Mouse (Mus musculus) left cerebral cortex, postnatal 10 days (tissue): ENCODE results near the gene Drap1. TPM values are rescaled to one million over a fixed set of nuclear protein-coding genes. Genes with fewer than 3 reads are reported as not detected.

Source experiments
- DNase-seq, 2 experiments: peaks; one replicate each; pipeline ENCODE4 v3.0.0; 2021 to 2022; ENCODE audit warnings: low spot score in 2 of 2, mixed read lengths in 1 of 2; ENCODE audit errors: extremely low spot score in 1 of 2
- intact Hi-C: fragments of 180-260 bp; cut with DNase I; formaldehyde crosslinking; loops from one replicate; pipeline ENCODE4 v1.15.1; 2025
- total RNA-seq, 2 experiments: library from RNA; stranded (reverse); gene quantifications; 2 replicates each; pipeline ENCODE4 v1.2.3; 2021

Gene Drap1
- total RNA-seq, 2 experiments from 2014 or later = 188 to 190 TPM

DNA sequence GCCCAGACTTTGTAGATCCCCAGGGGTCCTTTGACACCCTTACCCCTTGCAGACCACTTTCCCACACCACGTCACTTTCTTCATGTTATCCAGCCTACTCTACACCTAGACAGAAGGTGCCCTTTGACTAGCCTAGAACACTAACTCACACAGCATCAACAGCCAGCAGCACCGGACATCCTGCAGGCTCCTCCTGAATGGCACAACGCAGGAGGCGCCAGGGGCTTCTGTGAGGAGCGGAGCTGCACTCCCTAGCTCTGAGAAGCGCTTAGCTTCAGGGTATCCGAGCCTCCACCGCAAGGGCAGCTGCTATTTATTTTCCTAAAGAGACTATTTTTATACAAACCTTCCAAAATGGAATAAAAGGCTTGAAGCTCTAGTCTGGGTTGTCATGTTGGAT, 30.8 kb upstream of the Drap1 start:
- intact Hi-C loops = no loop called here
- DNase-seq = peak in 1 of 2 experiments; percentile 55

DNA sequence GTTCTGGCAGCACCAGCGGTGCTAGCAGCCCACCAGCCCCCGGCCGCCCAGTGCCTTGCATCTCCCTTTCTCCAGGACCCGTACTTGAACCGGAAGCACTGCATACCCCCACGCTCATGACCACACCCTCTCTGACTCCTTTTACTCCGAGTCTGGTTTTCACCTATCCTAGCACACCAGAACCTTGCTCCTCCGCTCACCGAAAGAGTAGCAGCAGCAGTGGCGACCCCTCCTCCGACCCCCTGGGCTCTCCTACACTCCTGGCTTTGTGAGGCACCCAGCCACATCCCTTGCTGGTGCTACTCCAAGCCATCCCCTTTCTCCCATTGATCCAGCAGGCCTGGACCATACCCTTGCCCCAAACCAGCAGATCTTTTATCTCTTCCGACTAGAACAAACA, 30.3 kb upstream of the Drap1 start:
- intact Hi-C loops = no loop called here
- DNase-seq = peak in 1 of 2 experiments; percentile 41

DNA sequence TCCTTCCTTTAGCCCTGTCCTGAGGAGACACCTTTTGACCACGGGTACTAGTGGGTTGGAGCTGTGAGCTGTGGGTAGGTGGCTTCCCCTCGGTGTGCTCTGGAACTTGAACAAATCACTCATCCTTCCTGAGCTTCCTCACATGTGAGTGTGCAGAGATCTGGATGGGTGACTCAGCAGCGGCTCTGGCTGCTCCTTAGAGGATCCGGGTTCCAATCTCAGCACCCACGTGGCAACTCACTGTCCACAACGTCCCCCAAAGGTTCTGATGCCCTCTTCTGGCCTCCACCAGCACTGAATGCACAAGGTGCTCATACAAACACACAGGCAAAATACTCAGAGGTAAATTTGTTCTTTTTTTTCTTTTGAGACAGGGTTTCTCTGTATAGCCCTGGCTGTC, 27.0 kb upstream of the Drap1 start:
- intact Hi-C loops = no loop called here
- DNase-seq = no peak

DNA sequence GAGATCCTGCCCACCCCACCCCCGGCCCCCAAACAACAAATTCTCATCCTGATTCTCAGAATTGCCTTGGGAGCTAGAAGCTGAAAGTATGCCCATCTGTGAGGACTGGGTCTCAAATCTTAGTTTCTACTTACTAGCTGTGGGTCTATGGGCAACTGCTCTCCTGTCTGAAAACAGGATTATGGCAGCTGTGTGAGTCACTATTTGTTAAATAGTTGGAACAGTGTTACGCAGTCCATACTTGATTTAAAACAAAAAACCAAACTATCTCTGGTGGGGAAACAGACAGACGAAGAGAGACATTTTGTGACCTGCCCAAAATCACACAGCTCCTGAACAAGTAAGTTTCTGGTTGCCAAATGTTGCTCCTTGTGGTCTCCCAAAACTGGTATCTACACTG, 24.9 kb upstream of the Drap1 start:
- DNase-seq = no peak
- intact Hi-C loops = no loop called here

DNA sequence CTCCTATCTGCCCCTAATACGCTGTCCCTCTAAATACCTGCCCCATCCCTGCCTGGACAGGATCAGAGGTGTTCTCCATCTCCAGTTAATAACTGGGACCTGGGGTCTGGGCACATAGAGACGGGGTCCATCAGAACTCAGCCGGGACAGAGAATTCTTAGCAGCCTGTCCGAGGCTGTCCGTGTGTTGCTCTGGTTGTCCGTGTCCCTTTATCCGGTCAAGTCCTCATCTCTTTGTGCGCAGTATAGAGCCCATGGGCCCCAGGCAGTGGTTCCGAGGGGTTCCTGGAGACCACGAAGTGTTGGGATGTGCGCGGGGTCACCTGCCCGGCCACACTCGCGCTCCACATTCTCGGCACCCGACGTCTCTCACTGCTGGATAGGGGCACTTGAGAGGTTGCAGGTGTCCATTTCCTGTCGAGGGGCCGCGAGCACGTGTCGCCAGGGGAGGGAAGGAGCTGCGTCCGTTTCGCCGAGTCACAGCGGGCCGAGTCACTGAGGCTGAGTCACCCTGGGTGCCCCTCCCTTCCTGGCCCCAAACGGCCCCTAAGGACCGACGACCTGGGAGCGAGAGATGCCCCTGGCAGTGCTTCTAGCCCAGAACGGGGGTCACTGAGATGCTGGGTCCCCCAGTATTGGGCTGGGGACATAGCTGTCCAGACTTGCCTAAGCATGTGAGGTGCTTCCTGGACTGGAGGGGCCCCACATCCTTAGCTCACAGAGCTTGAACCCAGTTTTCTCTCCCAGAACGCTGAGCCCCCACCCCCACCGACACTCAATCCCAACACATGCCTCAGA, 23.8 kb upstream of the Drap1 start:
- intact Hi-C loops = no loop called here
- peak in 1 of 2 experiments; percentile 48 for DNase-seq

DNA sequence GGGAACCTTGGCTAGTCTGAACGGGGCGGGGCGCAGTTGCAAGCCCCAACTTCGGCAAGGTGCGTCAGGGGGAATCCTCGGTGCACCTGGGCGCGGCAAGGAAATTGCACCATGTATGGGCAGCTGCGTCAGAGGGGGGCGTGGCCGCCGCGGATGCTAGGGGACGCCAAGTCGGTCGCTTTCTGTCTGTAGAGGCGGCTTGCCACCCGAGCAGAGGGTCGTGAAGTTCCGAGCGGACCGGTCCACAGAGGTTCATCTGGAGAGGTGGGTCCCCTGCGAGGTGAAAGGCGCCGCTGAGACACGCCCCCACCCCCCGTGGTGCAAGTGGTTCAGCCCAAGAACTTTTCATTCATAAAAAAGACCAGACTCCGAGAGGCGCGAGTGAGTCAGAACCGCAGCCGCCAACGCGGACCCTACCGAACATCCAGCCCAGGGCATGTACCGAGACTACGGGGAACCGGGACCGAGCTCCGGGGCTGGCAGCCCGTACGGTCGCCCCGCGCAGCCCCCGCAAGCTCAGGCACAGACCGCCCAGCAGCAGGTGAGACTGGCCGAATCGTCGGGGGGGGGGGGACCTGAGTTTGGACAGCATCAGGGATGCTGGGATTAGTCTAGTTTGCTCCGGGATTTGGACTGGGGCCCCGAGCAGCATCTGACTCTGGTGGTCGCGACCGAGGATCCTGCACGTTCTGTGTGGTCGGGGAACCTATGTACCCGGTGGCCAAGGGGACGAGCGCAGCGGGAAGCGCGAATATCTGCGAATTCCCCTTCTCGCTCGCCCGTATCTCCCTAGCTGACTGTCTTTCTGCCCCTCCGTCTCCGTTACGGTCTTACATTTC, 23.0 kb upstream of the Drap1 start, which contains the start of gene Fosl1:
Gene Fosl1 (plus strand): TSS at position 33 of the 839 bp plus-strand sequence.
- intact Hi-C loops = no loop called here
- peak in 1 of 2 experiments; percentile 83 for DNase-seq

DNA sequence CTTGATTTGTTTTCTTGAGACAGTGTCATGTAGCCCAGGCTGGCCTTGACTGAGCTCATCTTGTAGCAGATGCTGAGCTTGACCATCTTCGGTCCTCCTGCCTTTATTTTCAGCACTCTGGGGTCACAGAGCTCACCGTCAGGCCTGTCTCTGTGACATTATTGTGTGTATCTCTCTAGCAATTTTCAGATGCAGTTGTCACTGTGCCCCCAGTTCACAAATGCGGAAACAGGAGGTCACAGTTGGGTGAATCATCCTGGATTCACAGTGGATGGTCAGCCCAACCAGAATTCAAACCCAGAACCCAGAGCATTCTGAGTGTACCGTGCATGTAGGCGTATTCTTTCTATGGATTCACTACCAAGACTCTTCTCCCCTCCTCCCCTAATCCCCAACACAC, 21.0 kb upstream of the Drap1 start:
- no peak for DNase-seq
- intact Hi-C loops = no loop called here

DNA sequence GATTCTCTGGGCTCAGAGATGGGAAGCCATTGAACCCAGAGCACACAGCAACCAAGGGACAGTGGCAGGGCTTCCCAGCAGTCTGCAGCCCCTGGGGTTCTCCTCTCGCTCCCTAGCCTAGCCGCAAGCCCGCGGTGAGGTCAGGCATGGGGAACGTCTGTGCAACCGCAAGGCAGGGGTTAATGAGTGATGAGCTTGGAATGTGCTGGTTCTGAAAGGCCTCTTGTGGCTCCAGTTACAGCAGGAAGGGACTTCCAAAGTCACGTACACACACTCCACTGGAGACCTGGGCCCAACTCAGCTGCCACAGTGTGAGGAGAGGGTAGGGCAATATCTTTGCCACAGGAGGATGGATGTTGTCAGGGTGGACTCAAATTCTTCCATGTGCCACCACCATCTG, 20.2 kb upstream of the Drap1 start:
- intact Hi-C loops = no loop called here
- DNase-seq = no peak

DNA sequence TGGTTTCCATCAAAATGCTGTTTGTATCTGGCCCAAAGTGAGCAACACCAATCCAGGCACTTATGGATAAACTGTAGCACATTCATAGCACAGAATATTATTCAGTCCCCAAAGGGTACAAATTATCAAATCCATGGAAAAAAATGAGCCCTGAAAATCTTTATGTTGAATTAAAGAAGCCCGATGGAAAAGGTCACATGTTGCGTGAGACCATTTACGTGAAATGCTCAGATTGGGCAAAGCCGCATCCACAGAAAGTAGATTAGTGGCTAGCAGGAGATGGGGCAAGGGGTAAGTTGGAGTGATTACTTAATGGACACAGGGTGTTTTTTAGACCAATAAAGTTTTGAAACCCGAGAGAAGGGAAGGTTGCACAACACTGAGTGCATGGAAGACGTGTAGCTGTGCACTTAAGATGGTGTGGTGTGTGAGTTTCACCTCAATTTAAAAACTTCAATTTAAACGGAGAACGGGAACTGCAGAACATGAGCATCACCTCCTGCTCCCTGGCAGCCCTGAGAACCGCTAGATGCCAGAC, 19.7 kb upstream of the Drap1 start:
- intact Hi-C loops = no loop called here
- DNase-seq = no peak

DNA sequence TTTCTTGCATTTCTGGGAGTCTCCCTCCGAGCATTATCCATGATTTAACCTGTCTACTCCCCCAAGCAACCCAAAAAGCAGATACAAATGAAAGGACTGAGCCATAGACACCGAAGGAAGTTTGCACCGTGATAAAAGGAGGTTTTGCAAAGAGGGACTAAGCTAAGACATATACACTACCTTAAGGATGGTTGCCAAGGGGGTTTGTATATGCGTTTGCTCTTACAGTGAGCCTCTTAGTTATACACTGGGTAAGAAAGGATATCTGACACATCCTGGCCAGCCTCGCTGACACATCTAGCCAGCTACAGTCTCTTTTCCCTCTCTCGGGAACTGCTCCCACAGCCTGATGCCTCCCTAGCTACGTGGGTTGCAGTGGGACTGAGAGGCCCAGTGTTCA, 9.2 kb upstream of the Drap1 start:
- no peak for DNase-seq
- intact Hi-C loops = no loop called here

DNA sequence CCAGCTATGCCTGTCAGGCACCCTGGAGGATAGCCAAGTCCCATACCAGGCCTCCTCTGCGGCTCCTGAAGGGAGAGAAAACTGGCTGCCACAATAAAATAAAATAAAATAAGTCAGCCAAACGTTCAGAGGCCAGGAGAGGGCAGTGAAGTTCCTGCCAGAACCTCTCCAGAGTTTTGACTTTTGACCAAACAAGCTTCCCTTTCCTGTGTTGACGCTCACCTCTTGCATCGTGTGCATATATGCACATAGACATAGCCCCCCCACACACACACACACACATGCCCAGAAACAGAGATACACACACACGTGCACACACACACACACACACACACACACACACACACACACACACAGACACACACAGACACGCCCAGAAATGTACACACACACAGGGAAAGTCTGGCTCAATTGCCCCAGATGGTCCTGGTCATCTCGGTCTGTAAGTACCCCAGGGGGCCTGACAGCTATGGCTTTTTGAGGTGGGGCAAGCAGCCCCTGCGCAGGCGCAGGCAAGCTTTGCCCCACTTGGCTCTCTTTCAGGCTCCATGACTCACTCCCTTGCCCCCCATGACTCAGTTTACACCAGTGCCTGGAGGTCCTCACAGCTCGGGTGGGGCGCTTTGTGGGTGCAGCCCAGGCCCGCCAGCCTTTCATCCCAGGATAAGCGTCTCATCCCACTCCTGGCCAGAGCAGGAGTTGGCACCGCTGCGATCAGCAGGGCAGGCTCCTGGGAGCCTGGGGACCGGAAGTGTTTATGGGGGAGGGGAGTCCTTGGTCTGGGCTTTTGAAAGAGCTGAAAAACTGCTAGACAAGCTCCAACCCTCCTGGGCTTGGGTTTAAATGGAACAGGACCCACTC, 8.4 kb upstream of the Drap1 start:
- intact Hi-C loops = no loop called here
- DNase-seq = peak in 1 of 2 experiments; percentile 65

DNA sequence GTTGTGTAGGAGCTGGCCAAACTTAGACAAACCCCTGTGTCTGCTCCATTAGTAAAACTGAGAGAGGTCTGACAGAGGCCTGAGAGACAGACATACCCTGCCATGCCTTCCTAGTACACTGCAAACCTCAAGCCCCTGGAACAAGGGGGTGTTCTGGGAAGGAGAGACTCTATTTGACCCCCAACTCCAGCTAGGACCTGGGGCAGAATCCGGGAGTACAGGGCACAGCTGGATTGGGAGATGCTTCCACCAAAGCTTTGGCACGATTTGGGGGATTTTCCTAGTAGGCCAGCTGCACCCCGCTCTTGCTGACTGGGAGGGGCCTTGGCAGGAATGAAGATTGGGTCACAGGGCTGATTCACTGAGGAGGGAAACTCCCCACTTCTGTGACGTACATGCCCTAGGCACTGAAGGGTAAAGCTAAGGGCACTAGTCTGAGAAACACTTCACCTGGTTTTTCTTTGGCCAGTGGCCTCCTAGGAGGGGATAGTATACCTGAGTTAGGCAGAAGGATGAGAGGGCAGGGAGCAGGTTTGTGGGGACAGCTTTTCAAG, 7.2 kb upstream of the Drap1 start:
- no peak for DNase-seq

DNA sequence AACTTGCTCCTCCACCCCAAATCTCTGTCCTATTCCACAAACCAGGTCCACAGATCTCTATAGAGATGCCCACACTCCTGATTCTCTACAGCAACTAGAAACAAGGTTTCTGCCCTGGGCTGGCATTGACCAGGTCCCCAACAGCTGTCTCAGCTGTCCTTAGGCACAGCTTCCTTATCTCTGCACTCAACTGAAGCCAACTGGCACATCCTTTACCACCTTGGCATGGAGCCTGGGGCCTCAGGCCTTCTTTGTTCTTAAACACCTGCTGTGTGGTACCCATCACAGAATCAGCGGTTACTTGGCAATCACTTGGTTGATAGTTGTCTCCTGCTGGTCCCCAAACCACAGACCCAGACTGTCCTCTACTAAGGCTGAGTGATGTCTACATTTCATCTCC, 5.6 kb upstream of the Drap1 start:
- intact Hi-C loops = no loop called here
- DNase-seq = no peak

More for the DNA sequence above, 7.2 kb upstream of the Drap1 start:
- intact Hi-C loops = no loop called here

DNA sequence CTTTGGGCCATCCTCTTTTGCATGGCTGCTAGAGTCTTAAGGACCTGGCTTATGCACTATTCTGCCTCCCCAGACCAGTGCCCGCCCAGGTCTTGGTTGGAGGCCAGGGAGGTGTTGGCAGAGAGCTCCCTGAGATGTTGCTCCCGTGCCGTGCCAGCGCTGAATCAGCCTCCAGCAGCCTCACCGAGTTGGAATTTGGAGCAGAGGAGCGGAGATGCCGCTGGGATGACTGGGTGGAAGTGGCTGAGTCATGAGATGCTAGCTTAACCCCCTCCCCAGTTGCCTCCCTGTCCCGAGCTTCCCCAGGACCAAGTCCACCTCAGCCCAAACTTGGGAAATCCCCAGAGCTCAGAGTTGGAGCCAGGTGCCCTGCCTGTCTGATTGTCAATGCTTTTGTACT, 5.0 kb upstream of the Drap1 start:
- peak in 1 of 2 experiments; percentile 54 for DNase-seq
- intact Hi-C loops = no loop called here

DNA sequence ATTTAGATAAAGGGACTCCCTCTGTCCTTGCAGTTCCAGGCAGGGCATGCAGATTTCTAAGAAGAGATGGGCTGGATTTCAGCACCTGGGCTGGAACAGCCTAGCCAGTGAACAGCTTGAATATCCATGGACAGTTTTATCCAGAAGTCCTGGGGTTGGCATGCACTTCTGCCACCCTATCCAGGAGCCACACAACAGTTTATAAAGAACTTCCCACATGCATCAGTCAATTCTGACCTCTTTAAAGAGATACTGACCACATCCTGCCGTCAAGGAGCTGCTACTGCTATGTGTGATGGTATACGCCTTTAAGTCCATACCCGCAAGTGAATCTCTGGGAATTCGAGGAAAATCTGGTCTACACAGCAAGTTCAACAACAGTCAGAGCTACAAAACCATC, 4.4 kb upstream of the Drap1 start:
- intact Hi-C loops = no loop called here
- no peak for DNase-seq

DNA sequence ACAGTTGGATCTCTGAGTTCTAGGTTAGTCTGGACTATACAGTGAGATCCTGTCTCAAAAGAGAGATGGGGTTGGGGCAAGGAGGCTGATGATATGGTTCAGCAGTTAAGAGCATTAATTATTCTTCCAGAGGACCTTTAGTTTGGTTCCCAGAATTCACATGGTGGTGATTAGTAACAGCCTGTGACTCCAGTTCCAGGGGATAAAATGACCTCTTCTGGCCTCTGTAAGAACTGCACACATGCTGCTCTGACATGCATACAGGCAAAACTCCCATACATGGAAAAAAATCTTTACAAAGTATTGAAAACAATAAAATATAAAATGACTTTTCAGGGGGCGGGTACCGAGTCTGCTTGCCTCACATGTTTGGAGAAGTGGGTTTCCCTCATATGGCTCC, 3.3 kb upstream of the Drap1 start:
- intact Hi-C loops = no loop called here
- DNase-seq = no peak

DNA sequence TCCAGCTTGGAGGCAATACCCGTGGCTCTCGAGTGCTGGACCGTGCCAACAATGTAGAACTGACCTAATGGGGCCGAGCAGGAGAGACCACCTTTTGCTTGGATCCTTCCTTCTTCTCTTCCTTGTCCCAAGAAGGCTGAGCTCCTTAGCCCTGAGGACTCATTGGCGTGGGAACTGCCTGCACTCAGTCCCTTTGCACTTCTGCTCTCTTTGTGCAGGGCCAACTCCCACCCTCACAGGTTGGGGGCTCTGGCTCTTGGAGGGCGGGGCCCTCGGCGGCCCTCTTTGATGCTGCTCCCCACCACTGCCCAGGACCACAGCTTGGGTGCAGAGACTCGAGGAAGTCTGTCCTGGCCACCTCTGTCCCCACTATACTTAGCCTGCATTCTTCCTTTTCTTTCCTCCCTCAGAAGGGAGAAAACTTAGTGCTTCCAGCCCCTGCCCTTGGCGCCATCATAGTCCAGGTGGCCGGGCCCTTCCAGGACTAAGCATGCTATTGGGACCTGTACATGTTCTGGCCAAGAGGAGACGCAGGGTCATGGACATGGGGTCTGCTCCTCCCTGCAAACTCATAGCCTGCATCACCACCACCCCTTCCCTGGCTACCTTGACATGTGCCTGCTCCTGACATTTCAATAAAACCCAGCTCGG, 2.0 kb upstream of the Drap1 start:
- intact Hi-C loops = no loop called here
- no peak for DNase-seq

DNA sequence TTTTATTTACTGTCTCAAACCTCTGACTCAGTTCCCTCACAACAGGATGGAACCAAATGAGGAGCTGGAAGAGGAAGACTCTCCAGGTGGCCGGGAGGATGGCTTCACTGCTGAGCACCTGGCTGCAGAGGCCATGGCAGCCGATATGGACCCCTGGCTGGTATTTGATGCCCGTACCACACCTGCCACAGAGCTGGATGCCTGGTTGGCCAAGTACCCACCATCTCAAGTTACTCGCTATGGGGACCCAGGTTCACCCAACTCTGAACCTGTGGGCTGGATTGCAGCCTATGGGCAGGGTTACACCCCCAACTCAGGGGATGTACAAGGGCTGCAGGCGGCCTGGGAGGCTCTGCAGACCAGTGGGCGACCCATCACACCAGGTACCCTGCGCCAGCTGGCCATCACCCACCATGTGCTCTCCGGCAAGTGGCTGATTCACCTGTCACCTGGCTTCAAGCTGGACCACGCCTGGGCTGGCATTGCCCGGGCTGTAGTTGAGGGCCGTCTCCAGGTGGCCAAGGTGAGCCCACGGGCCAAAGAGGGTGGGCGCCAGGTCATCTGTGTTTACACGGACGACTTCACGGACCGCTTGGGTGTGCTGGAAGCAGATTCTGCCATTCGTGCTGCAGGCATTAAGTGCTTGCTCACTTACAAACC, 1.3 kb upstream of the Drap1 start:
- peak in 1 of 2 experiments; percentile 50 for DNase-seq
- intact Hi-C loops = no loop called here
